Mouse (Mus musculus) ES-E14 (cell line): ENCODE data around the gene Ugp2. TPM values are rescaled to one million over a fixed set of nuclear protein-coding genes. Genes with fewer than 3 reads are reported as not detected.

Experiments used
- DNase-seq: peaks from one replicate; pipeline ENCODE4 v3.0.0-alpha.2; 2013; ENCODE audit warnings: low read depth, low spot score
- H3K27ac ChIP-seq: 2 replicates; pipeline ENCODE4 v1.5.1; 2012; ENCODE audit warnings: low read depth, mild to moderate bottlenecking, low read length, moderate library complexity, mixed read lengths; ENCODE audit not compliant: poor library complexity, insufficient read depth, severe bottlenecking
- H3K36me3 ChIP-seq: 2 replicates; pipeline ENCODE4 v1.6.1; 2012; ENCODE audit warnings: mild to moderate bottlenecking, low read length, moderate library complexity, mixed read lengths; ENCODE audit not compliant: control insufficient read depth, poor library complexity, insufficient read depth, severe bottlenecking
- H3K4me1 ChIP-seq, 2 experiments: fragments of 150-350 bp in 1 of 2; sonication (generic) in 1 of 2; 2 replicates each; pipeline ENCODE4 v1.6.1; 2012; ENCODE audit warnings: low read length in 2 of 2, mild to moderate bottlenecking in 1 of 2, mixed read lengths in 1 of 2; ENCODE audit not compliant: control insufficient read depth in 2 of 2, insufficient read depth in 2 of 2, poor library complexity in 1 of 2
- H3K4me3 ChIP-seq, 2 experiments: fragments of 150-350 bp in 1 of 2; sonication (generic) in 1 of 2; 2 replicates each; pipeline ENCODE4 v1.5.1; 2012; ENCODE audit warnings: low read length in 2 of 2, low read depth in 1 of 2, mild to moderate bottlenecking in 1 of 2, mixed read lengths in 1 of 2; ENCODE audit not compliant: insufficient read depth in 1 of 2, poor library complexity in 1 of 2, severe bottlenecking in 1 of 2
- H3K9ac ChIP-seq: 2 replicates; pipeline ENCODE4 v1.6.1; 2012; ENCODE audit warnings: low read depth, mild to moderate bottlenecking, low read length, mixed read lengths; ENCODE audit not compliant: poor library complexity, insufficient read depth, severe bottlenecking
- H3K9me3 ChIP-seq: fragments of 150-350 bp; sonication (generic); 2 replicates; pipeline ENCODE4 v1.6.1; 2012; ENCODE audit warnings: low read depth, mild to moderate bottlenecking, low read length; ENCODE audit not compliant: control insufficient read depth, insufficient read depth
- CHD2 ChIP-seq: IDR thresholded peaks from 2 replicates; pipeline ENCODE4 v1.6.1; 2014; ENCODE audit warnings: mild to moderate bottlenecking, low read depth, low read length, inconsistent platforms
- HCFC1 ChIP-seq: IDR thresholded peaks from 2 replicates; pipeline ENCODE4 v1.6.1; 2012; ENCODE audit warnings: low read length, inconsistent platforms, borderline replicate concordance; ENCODE audit not compliant: insufficient read depth
- MAFK ChIP-seq: IDR thresholded peaks from 2 replicates; pipeline ENCODE4 v1.6.1; 2014; ENCODE audit warnings: mild to moderate bottlenecking, low read depth, low read length, inconsistent platforms; ENCODE audit not compliant: insufficient read depth
- ZC3H11A ChIP-seq: IDR thresholded peaks from 2 replicates; pipeline ENCODE4 v1.6.1; 2012; ENCODE audit warnings: low read depth, mild to moderate bottlenecking, inconsistent platforms, low read length, borderline replicate concordance
- ZNF384 ChIP-seq: IDR thresholded peaks from 2 replicates; pipeline ENCODE4 v1.6.1; 2012; ENCODE audit warnings: low read depth, low read length, inconsistent platforms
- in situ Hi-C, 2 experiments: fragments of 600-800 bp; cut with MboI; formaldehyde crosslinking; loops; one replicate each; pipeline ENCODE4 v1.15.1; 2025; ENCODE audit warnings: low sequenced_read_pairs in 2 of 2, inconsistent platforms in 1 of 2; ENCODE audit not compliant: unreplicated experiment in 2 of 2
- total RNA-seq: library from RNA; depleted of rRNA; stranded (reverse); fragments of 300-350 nt; gene quantifications from 2 replicates; pipeline ENCODE4 v1.2.3, GENCODE M21; 2012

The Ugp2 gene
- total RNA-seq, 1 experiment, result 22.9 TPM

GRCm38 (mm10) chr11:21368466-21368865 lies 2.5 kb downstream of the Ugp2 start:
- DNase-seq, result no peak
- Histone ChIP-seq H3K9me3 (no peaks in the 10 kb centered on the region), H3K9ac (no peak overlapping the region), H3K4me1 (peaks cover 0 to 3% of the 10 kb centered on the region in 2 experiments; a peak in 1 of 4 replicates), H3K36me3 (no peaks in the 10 kb centered on the region), H3K27ac (no peak overlapping the region), H3K4me3 (no peak overlapping the region)
- in situ Hi-C loops, result no loop called here
- TF ChIP-seq MAFK (no peak), ZNF384 (no peak), CHD2 (no peak), ZC3H11A (no peak), HCFC1 (no peak)

- in situ Hi-C loops, result no loop called here
- H3K9me3 ChIP-seq, result no peaks in the 10 kb centered on the region
- H3K4me3 ChIP-seq, result no peak overlapping the region
- H3K4me1 ChIP-seq, result no peaks in the 10 kb centered on the region
- H3K36me3 ChIP-seq, result no peaks in the 10 kb centered on the region
- no peak overlapping the region for H3K9ac ChIP-seq
- TF ChIP-seq MAFK (peak; percentile 77; the same call in 1 of the 2 replicates), ZC3H11A (no peak)
- no peak overlapping the region for H3K27ac ChIP-seq
- DNase-seq, result no peak
Observed at GRCm38 (mm10) chr11:21363144-21363940, 7.7 kb downstream of the Ugp2 start.

- no peaks in the 10 kb centered on the region for H3K9me3 ChIP-seq
- H3K9ac ChIP-seq, result no peak overlapping the region
- in situ Hi-C loops, result no loop called here
- TF ChIP-seq HCFC1 (no peak), CHD2 (no peak), ZC3H11A (no peak), ZNF384 (no peak), MAFK (no peak)
- H3K4me3 ChIP-seq, result no peak overlapping the region
- no peaks in the 10 kb centered on the region for H3K36me3 ChIP-seq
- H3K4me1 ChIP-seq, result peaks cover 3 to 7% of the 10 kb centered on the region in 2 experiments
- no peak overlapping the region for H3K27ac ChIP-seq
- DNase-seq, result no peak
Observed at GRCm38 (mm10) chr11:21351296-21351695, 19.7 kb downstream of the Ugp2 start.

GRCm38 (mm10) chr11:21348890-21349289 lies 22.1 kb downstream of the Ugp2 start:
- H3K4me3 ChIP-seq, result no peak overlapping the region
- H3K36me3 ChIP-seq, result no peaks in the 10 kb centered on the region
- no peak overlapping the region for H3K27ac ChIP-seq
- TF ChIP-seq ZNF384, result no peak
- TF ChIP-seq HCFC1, result no peak
- no peak for TF ChIP-seq CHD2
- TF ChIP-seq ZC3H11A, result no peak
- TF ChIP-seq MAFK, result no peak
- DNase-seq, result no peak
- in situ Hi-C loops, result no loop called here
- H3K9ac ChIP-seq, result no peak overlapping the region
- peaks cover 3 to 7% of the 10 kb centered on the region in 2 experiments for H3K4me1 ChIP-seq
- no peaks in the 10 kb centered on the region for H3K9me3 ChIP-seq

GRCm38 (mm10) chr11:21346020-21346419 lies 25.0 kb downstream of the Ugp2 start:
- peaks cover 3 to 7% of the 10 kb centered on the region in 2 experiments for H3K4me1 ChIP-seq
- in situ Hi-C loops, result no loop called here
- no peak overlapping the region for H3K27ac ChIP-seq
- no peak overlapping the region for H3K9ac ChIP-seq
- no peak for DNase-seq
- TF ChIP-seq CHD2 (no peak), MAFK (no peak), ZNF384 (no peak), HCFC1 (no peak), ZC3H11A (no peak)
- H3K9me3 ChIP-seq, result no peaks in the 10 kb centered on the region
- no peak overlapping the region for H3K4me3 ChIP-seq
- H3K36me3 ChIP-seq, result no peaks in the 10 kb centered on the region
